Mouse (Mus musculus) activated CD4-positive, CD25-positive, alpha-beta regulatory T cell, adult 4 months (primary cell): Measurements from ENCODE around the gene Top3b. TPM values are rescaled to one million over a fixed set of nuclear protein-coding genes. Genes with fewer than 3 reads are reported as not detected.
"Not testable (repeated sequence)": the region's sequence is repeated elsewhere in the genome, so short reads cannot be mapped to it uniquely, and the experiment has no call there.

ENCODE experiments used
- ATAC-seq: one replicate; pipeline ENCODE4 v1.8.0; 2017
- polyA plus RNA-seq, 2 experiments: library from polyadenylated mRNA; unstranded; fragments of 100-300 nt; shearing (Covaris generic); gene quantifications; one replicate each; pipeline ENCODE4 v1.2.1; 2017

Gene Top3b
- 10 to 100 TPM; 41.5 to 52.3 TPM for polyA plus RNA-seq

GRCm38 (mm10) chr16:16870617-16871331, at the start of gene Top3b, which contains the start of gene Vpreb1:
Gene Top3b (plus strand): TSS chr16:16870736.
Gene Vpreb1 (minus strand): TSS chr16:16870843.
- ATAC-seq: peak; percentile 97

GRCm38 (mm10) chr16:16825476-16825875, 45.1 kb upstream of the Top3b start:
- ATAC-seq: no peak

- no peak for ATAC-seq
These were observed 44.3 kb upstream of the Top3b start for GRCm38 (mm10) chr16:16826223-16826622.

GRCm38 (mm10) chr16:16828757-16829615, 41.5 kb upstream of the Top3b start, which contains the start of gene Spag6l:
Gene Spag6l (minus strand): TSS chr16:16829456.
- peak; percentile 98 for ATAC-seq

- ATAC-seq: no peak
These were observed 40.9 kb upstream of the Top3b start for GRCm38 (mm10) chr16:16829671-16830070.

GRCm38 (mm10) chr16:16849196-16849595, 21.3 kb upstream of the Top3b start:
- ATAC-seq: no peak

GRCm38 (mm10) chr16:16852411-16852810, 18.1 kb upstream of the Top3b start:
- no peak for ATAC-seq

- peak; percentile 69 for ATAC-seq
These were observed 15.7 kb upstream of the Top3b start for GRCm38 (mm10) chr16:16854836-16855235.

GRCm38 (mm10) chr16:16855541-16855940, 15.0 kb upstream of the Top3b start:
- no peak for ATAC-seq

- ATAC-seq: not testable (repeated sequence)
These were observed 14.5 kb upstream of the Top3b start for GRCm38 (mm10) chr16:16856054-16856453.

GRCm38 (mm10) chr16:16856731-16857476, 13.6 kb upstream of the Top3b start:
- ATAC-seq: no peak

- ATAC-seq: no peak
These were observed 8.2 kb upstream of the Top3b start for GRCm38 (mm10) chr16:16862288-16862687.

- no peak for ATAC-seq
These were observed 6.6 kb upstream of the Top3b start, which contains the start of gene Igll1 for GRCm38 (mm10) chr16:16863978-16864377. Gene Igll1 (minus strand): TSS chr16:16863985.

GRCm38 (mm10) chr16:16865217-16865616, 5.3 kb upstream of the Top3b start:
- ATAC-seq: peak; percentile 47

GRCm38 (mm10) chr16:16865696-16866561, 4.6 kb upstream of the Top3b start:
- ATAC-seq: no peak

GRCm38 (mm10) chr16:16870241-16870616, 307 bp upstream of the Top3b start:
- no peak for ATAC-seq

GRCm38 (mm10) chr16:16879025-16879424, 8.5 kb downstream of the Top3b start:
- ATAC-seq: no peak

- ATAC-seq: no peak
These were observed 17.8 kb downstream of the Top3b start for GRCm38 (mm10) chr16:16888341-16888740.

GRCm38 (mm10) chr16:16892366-16892765, 21.8 kb downstream of the Top3b start:
- ATAC-seq: no peak

- ATAC-seq: peak; percentile 15
These were observed 25.5 kb downstream of the Top3b start for GRCm38 (mm10) chr16:16896015-16896381.

GRCm38 (mm10) chr16:16896382-16897055, 26.0 kb downstream of the Top3b start, which contains the start of gene Ppm1f:
Gene Ppm1f (plus strand): TSS chr16:16896469.
- peak; percentile 96 for ATAC-seq
